Mouse (Mus musculus): ENCODE results near the gene Tmem235.

The Tmem235 gene

GRCm38 (mm10) chr11:117896533-117896932, 36.0 kb downstream of the Tmem235 start:
- DNase-seq, result no peak

DNA sequence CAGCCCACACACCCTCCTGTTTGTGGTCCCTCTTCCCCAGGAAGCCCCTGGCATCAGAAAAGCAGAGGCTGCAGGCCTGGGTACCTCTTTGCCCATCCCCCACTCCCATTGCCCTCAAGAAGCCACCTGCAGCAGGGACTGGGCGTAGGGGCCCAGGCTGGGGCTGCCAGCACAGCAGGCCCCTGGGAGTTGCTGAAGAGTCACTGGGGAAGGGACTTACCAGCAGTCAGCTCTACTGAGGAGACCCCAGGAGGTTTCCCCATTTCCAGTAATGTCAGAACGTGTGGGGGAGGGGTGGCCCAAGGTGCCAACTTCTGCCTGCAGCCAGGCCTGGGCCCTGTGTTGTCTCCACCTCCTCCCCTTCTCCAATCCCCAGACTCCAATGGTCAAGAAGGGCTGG, 41.7 kb downstream of the Tmem235 start:
- DNase-seq, result no peak

GRCm38 (mm10) chr11:117904442-117904841, 43.9 kb downstream of the Tmem235 start:
- no peak for DNase-seq

- DNase-seq, result no peak
Observed at GRCm38 (mm10) chr11:117909337-117909736, 48.8 kb downstream of the Tmem235 start.

GRCm38 (mm10) chr11:117912684-117913352, 52.3 kb downstream of the Tmem235 start:
- DNase-seq, result peak; percentile 40 to 58

DNA sequence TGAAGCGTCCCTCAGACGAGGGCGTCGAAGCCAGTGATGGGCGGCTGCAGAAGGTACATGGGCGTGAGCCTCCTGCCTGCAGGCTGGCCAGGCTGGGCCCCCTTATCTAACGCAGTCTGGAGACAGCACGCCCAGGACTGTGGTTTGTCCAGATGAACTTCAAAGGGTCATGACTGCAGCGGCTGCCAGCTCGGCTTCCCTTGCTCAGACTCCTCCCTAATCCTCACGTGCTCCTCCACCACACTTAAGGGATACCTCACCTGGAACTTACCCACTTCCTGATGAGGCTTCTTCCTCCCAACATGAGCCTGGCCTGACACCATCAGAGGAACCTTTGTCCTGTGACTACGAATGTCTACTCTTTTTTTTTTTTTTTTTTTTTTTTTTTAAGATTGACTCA, 54.0 kb downstream of the Tmem235 start:
- DNase-seq, result no peak
